In genomic region chr12:108785161-108785560, GRCm38 (mm10) we compare ENCODE assay signal across 17 mouse cellular contexts. TPM values are rescaled to one million over a fixed set of nuclear protein-coding genes. Genes with fewer than 3 reads are reported as not detected.
DNase-seq lines count a peak whose midpoint lies in the region; ATAC-seq lines count a peak whose summit lies in the region.
"Had no signal": no experiment of that assay in that cellular context is flagged by ENCODE, and none has a peak within 500 bp of the region (broad histone marks: within the 10 kb centered on the region; RNA-seq: fewer than 3 reads in every experiment).

No protein-coding gene starts in this region.

- intact Hi-C loops in heart, postnatal 10 days (cut with DNase I) = no loop called here

- DNase-seq in heart, adult 11 months = peak; percentile 53
- DNase-seq in heart, postnatal 10 days = no peak
- peak; percentile 83 for DNase-seq in 416B (ENCODE audit: low read depth)
- no peak for DNase-seq in layer of hippocampus, adult 9-10 months (ENCODE audit: low spot score)
- DNase-seq: adrenal gland, adult 2 months; adrenal gland, postnatal 10 days; adrenal gland, postnatal 25 days; cerebellum, adult 11 months; cerebellum, adult 18-20 months; cerebellum, adult 8-10 months; cerebellum, adult 9-11 months; cerebellum, postnatal 14 days; cerebellum, postnatal 36 days; forebrain, postnatal 0 days had no signal

- ATAC-seq in megakaryocyte progenitor cell, adult 5-6 weeks (replicated peaks; ENCODE audit: poor library complexity) = peak; percentile 15; the same call in 1 of the 2 replicates
- ATAC-seq: forebrain, embryonic 13.5 days; forebrain, embryonic 15.5 days; forebrain, postnatal 0 days had no signal

RNA-seq across cellular contexts. Expression of gene Yy1, which starts 7.6 kb away (rescaled TPM):
- 10 to 100 TPM; 36.0 to 44.9 TPM for total RNA-seq in heart, postnatal 10 days (2021)
- 79.4 and 90.2 TPM in 2 replicates for total RNA-seq in megakaryocyte progenitor cell, adult 5-6 weeks (2015)
- total RNA-seq in megakaryocyte progenitor cell, adult 5-6 weeks (2017) = 44.6 and 51.8 TPM in 2 replicates

RNA-seq across cellular contexts. Expression of gene Slc25a29, which starts 50.5 kb away (rescaled TPM):
- 1 to 10 TPM; 2.4 to 2.8 TPM for total RNA-seq in heart, postnatal 10 days (2021)
- 1.3 and 1.8 TPM in 2 replicates for total RNA-seq in megakaryocyte progenitor cell, adult 5-6 weeks (2015)
- total RNA-seq in megakaryocyte progenitor cell, adult 5-6 weeks (2017) = 0.71 and 1.8 TPM in 2 replicates

RNA-seq across cellular contexts. Expression of gene Slc25a47, which starts 50.7 kb away (rescaled TPM):
- 1 to 10 TPM; 5.0 to 6.3 TPM for total RNA-seq in heart, postnatal 10 days (2021)
- 3.0 and 4.5 TPM in 2 replicates for total RNA-seq in megakaryocyte progenitor cell, adult 5-6 weeks (2015)
- 5.1 and 5.4 TPM in 2 replicates for total RNA-seq in megakaryocyte progenitor cell, adult 5-6 weeks (2017)

Comparison
In these comparisons a context has a peak if more than half of its experiments do, and no peak if none do; other contexts are left out.
1. DNase-seq: peak in heart, adult 11 months (single experiment) and 416B (single experiment); none in heart, postnatal 10 days (0 of 2) and layer of hippocampus, adult 9-10 months (single experiment).